Mouse (Mus musculus) cerebral cortex, adult 2 months (tissue): ENCODE data around the gene Olfr492.

Source experiments
- WGBS: fragments of 180-500 bp; shearing (Covaris S2); methylation state at CpG from one replicate; pipeline ENCODE4 v1.1.7; 2018; 5-methylcytosine and 5-hydroxymethylcytosine counted together

Gene Olfr492

GRCm38 (mm10) chr7:108323574-108323973 lies at the start of gene Olfr492:
TSS of gene Olfr492 (minus strand) at chr7:108323674.
- 79% methylated on average over 2 of the region's 2 CpGs for WGBS

- WGBS: 76% methylated on average over 3 of the region's 3 CpGs
Measured at GRCm38 (mm10) chr7:108365035-108365434, 41.6 kb upstream of the Olfr492 start, which contains the start of gene Olfr494. TSS of gene Olfr494 (plus strand) at chr7:108365335.

GRCm38 (mm10) chr7:108346879-108347278 lies 23.4 kb upstream of the Olfr492 start, which contains the start of gene Olfr493:
TSS of gene Olfr493 (minus strand) at chr7:108346979.
- WGBS: 60% methylated on average over 1 of the region's 1 CpGs

GRCm38 (mm10) chr7:108313151-108313550 lies 10.3 kb downstream of the Olfr492 start, which contains the start of gene Olfr491:
TSS of gene Olfr491 (plus strand) at chr7:108313451.
- WGBS: 73% methylated on average over 1 of the region's 1 CpGs

GRCm38 (mm10) chr7:108288834-108289233 lies 34.6 kb downstream of the Olfr492 start, which contains the start of gene Olfr490:
TSS of gene Olfr490 (minus strand) at chr7:108288934.

